Mouse (Mus musculus): ENCODE data around the gene Ifna2. TPM values are rescaled to one million over a fixed set of nuclear protein-coding genes. Genes with fewer than 3 reads are reported as not detected.

The Ifna2 gene
- polyA plus RNA-seq, 1 experiment from 2014 or later = not detected

GRCm38 (mm10) chr4:88641077-88641831, 42.5 kb downstream of the Ifna2 start:
- ATAC-seq = peak; percentile 84
- Histone ChIP-seq H3K36me3 (replicated peaks; ENCODE audit: insufficient read depth, low read length) (no peaks in the 10 kb centered on the region), H3K9ac (replicated peaks) (0 out of 2 replicates have a peak overlapping the region, but pooled peaks have one; percentile 40), H3K4me1 (ENCODE audit: insufficient read depth) (no peaks in the 10 kb centered on the region), H3K27ac (ENCODE audit: low read depth) (no peak overlapping the region), H3K4me2 (ENCODE audit: low read depth, low read length) (peak overlapping the region; percentile 64), H3K9me3 (ENCODE audit: low read length) (no peaks in the 10 kb centered on the region), H3K27me3 (ENCODE audit: insufficient read depth, low read length) (no peaks in the 10 kb centered on the region), H3K4me3 (ENCODE audit: low read depth, low read length) (peak overlapping the region; percentile 46)
- 20% methylated on average over 11 of the region's 11 CpGs for WGBS (ENCODE audit: insufficient replicate concordance)
- DNase-seq = peak; percentile 97
- TF ChIP-seq CTCF (IDR thresholded peaks at IDR 0.05; ENCODE audit: low read depth) (peak; percentile 86), EP300 (IDR thresholded peaks at IDR 0.05; ENCODE audit: low read depth) (no peak)

DNA sequence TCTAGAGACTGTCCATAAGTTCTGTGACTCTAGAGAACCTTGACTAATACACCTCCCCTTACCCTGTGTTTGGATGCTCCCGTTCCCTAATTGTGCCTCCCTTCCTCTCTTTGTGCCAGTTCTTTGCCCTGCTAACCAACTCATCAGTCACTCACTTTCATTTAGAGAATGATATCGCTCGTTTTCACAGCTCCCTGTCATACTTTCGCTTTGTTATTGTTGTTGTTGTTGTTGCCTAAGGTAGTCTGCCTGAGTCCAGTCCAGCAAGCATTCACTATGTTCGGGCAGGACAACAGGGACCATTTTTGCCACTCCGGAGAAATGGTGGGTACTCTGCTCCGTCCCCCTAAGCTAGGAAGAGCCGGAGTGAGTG, 43.0 kb downstream of the Ifna2 start:
- peak overlapping the region; percentile 64 for H3K4me2 ChIP-seq (ENCODE audit: low read depth, low read length)
- 0 out of 2 replicates have a peak overlapping the region, but pooled peaks have one; percentile 40 for H3K9ac ChIP-seq (replicated peaks)
- TF ChIP-seq CTCF (IDR thresholded peaks at IDR 0.05; ENCODE audit: low read depth) (no peak), EP300 (IDR thresholded peaks at IDR 0.05; ENCODE audit: low read depth) (no peak)
- DNase-seq = no peak
- H3K4me3 ChIP-seq (ENCODE audit: low read depth, low read length) = peak overlapping the region; percentile 46
- 45% methylated on average over 8 of the region's 8 CpGs for WGBS (ENCODE audit: insufficient replicate concordance)
- no peaks in the 10 kb centered on the region for H3K9me3 ChIP-seq (ENCODE audit: low read length)
- no peak overlapping the region for H3K27ac ChIP-seq (ENCODE audit: low read depth)
- no peaks in the 10 kb centered on the region for H3K27me3 ChIP-seq (ENCODE audit: insufficient read depth, low read length)
- H3K4me1 ChIP-seq (ENCODE audit: insufficient read depth) = no peaks in the 10 kb centered on the region
- ATAC-seq = no peak
- H3K36me3 ChIP-seq (replicated peaks; ENCODE audit: insufficient read depth, low read length) = no peaks in the 10 kb centered on the region

DNA sequence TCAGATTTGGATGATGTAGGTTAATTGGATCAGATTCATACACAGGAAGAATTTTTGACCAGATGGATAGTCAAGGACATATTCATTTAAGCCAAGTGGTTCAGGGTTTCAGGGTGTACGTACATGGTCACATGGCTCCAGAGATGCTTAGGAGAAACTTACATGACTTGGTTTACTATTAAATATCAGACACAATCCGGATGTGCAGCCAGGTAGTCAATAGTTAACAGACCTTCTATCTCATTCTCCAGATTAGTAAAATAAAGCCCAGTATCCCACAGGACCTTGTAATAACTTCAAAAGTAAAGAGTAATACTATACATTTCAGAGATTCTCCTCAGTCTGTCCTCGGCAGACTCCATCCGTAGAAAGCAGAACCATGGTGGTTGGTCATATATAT, 49.4 kb downstream of the Ifna2 start, which contains the start of gene C87499:
C87499 (minus strand) TSS at position 101 of the 400 bp plus-strand sequence.
- Histone ChIP-seq H3K4me3 (ENCODE audit: low read depth, low read length) (no peak within 1 kb of the TSS), H3K4me1 (ENCODE audit: insufficient read depth) (no peaks in the 10 kb centered on the region), H3K9ac (replicated peaks) (no peak within 1 kb of the TSS), H3K27me3 (ENCODE audit: insufficient read depth, low read length) (no peaks in the 10 kb centered on the region), H3K4me2 (ENCODE audit: low read depth, low read length) (no peak within 1 kb of the TSS), H3K9me3 (ENCODE audit: low read length) (no peaks in the 10 kb centered on the region), H3K36me3 (replicated peaks; ENCODE audit: insufficient read depth, low read length) (no peaks in the 10 kb centered on the region), H3K27ac (ENCODE audit: low read depth) (no peak within 1 kb of the TSS)
- ATAC-seq = no peak
- TF ChIP-seq CTCF (IDR thresholded peaks at IDR 0.05; ENCODE audit: low read depth) (no peak), EP300 (IDR thresholded peaks at IDR 0.05; ENCODE audit: low read depth) (no peak)
- no peak for DNase-seq
- WGBS (ENCODE audit: insufficient replicate concordance) = 82% methylated on average over 4 of the region's 4 CpGs

Other genes with a start within 250 kb of the Ifna2 start
- gene Hacd4, start 245.0 kb downstream of the Ifna2 start, polyA plus RNA-seq (2015; fragmentation: Nextera tagmentation; extraction: Ambion mirVana) = 5.3 TPM in 2 replicates
- not detected in 2 replicates for gene Ifnb1, start 161.1 kb downstream of the Ifna2 start, polyA plus RNA-seq (2015; fragmentation: Nextera tagmentation; extraction: Ambion mirVana)
- not detected in 2 replicates for gene Ifna15, start 125.7 kb downstream of the Ifna2 start, polyA plus RNA-seq (2015; fragmentation: Nextera tagmentation; extraction: Ambion mirVana)
- gene Ifna14, start 112.1 kb downstream of the Ifna2 start, polyA plus RNA-seq (2015; fragmentation: Nextera tagmentation; extraction: Ambion mirVana) = not detected in 2 replicates
- not detected in 2 replicates for gene Ifna9, start 91.5 kb downstream of the Ifna2 start, polyA plus RNA-seq (2015; fragmentation: Nextera tagmentation; extraction: Ambion mirVana)
- not detected in 2 replicates for gene Ifna12, start 80.5 kb downstream of the Ifna2 start, polyA plus RNA-seq (2015; fragmentation: Nextera tagmentation; extraction: Ambion mirVana)
- not detected in 2 replicates for gene C87499, start 49.5 kb downstream of the Ifna2 start, polyA plus RNA-seq (2015; fragmentation: Nextera tagmentation; extraction: Ambion mirVana)
- not detected in 2 replicates for gene Ifna13, start 39.5 kb downstream of the Ifna2 start, polyA plus RNA-seq (2015; fragmentation: Nextera tagmentation; extraction: Ambion mirVana)
- gene Ifna16, start 7.0 kb downstream of the Ifna2 start, polyA plus RNA-seq (2015; fragmentation: Nextera tagmentation; extraction: Ambion mirVana) = not detected in 2 replicates
- not detected in 2 replicates for gene Ifnab, start 7.4 kb upstream of the Ifna2 start, polyA plus RNA-seq (2015; fragmentation: Nextera tagmentation; extraction: Ambion mirVana)
- gene Gm26566, start 37.9 kb upstream of the Ifna2 start, polyA plus RNA-seq (2015; fragmentation: Nextera tagmentation; extraction: Ambion mirVana) = 0.15 and 0.22 TPM in 2 replicates
- 18.6 and 20.1 TPM in 2 replicates for gene Klhl9, start 38.6 kb upstream of the Ifna2 start, polyA plus RNA-seq (2015; fragmentation: Nextera tagmentation; extraction: Ambion mirVana)
- not detected in 2 replicates for gene Gm13271, start 71.0 kb upstream of the Ifna2 start, polyA plus RNA-seq (2015; fragmentation: Nextera tagmentation; extraction: Ambion mirVana)
- 0.13 TPM in 1 of 2 replicates, not detected in the other for gene Gm13283, start 76.2 kb upstream of the Ifna2 start, polyA plus RNA-seq (2015; fragmentation: Nextera tagmentation; extraction: Ambion mirVana)
- not detected in 2 replicates for gene Gm13290, start 89.9 kb upstream of the Ifna2 start, polyA plus RNA-seq (2015; fragmentation: Nextera tagmentation; extraction: Ambion mirVana)
- not detected in 2 replicates for gene Gm13289, start 93.0 kb upstream of the Ifna2 start, polyA plus RNA-seq (2015; fragmentation: Nextera tagmentation; extraction: Ambion mirVana)
- not detected in 2 replicates for gene Gm13272, start 95.9 kb upstream of the Ifna2 start, polyA plus RNA-seq (2015; fragmentation: Nextera tagmentation; extraction: Ambion mirVana)
- not detected in 2 replicates for gene Ifnz, start 98.2 kb upstream of the Ifna2 start, polyA plus RNA-seq (2015; fragmentation: Nextera tagmentation; extraction: Ambion mirVana)
- gene Gm13276, start 101.8 kb upstream of the Ifna2 start, polyA plus RNA-seq (2015; fragmentation: Nextera tagmentation; extraction: Ambion mirVana) = not detected in 2 replicates
- gene Gm13277, start 104.7 kb upstream of the Ifna2 start, polyA plus RNA-seq (2015; fragmentation: Nextera tagmentation; extraction: Ambion mirVana) = not detected in 2 replicates
- gene Gm13278, start 107.6 kb upstream of the Ifna2 start, polyA plus RNA-seq (2015; fragmentation: Nextera tagmentation; extraction: Ambion mirVana) = not detected in 2 replicates
- gene Gm13275, start 110.6 kb upstream of the Ifna2 start, polyA plus RNA-seq (2015; fragmentation: Nextera tagmentation; extraction: Ambion mirVana) = not detected in 2 replicates
- not detected in 2 replicates for gene Gm13279, start 113.5 kb upstream of the Ifna2 start, polyA plus RNA-seq (2015; fragmentation: Nextera tagmentation; extraction: Ambion mirVana)
- 0.17 and 0.25 TPM in 2 replicates for gene Gm13285, start 115.8 kb upstream of the Ifna2 start, polyA plus RNA-seq (2015; fragmentation: Nextera tagmentation; extraction: Ambion mirVana)
- gene Gm13287, start 119.3 kb upstream of the Ifna2 start, polyA plus RNA-seq (2015; fragmentation: Nextera tagmentation; extraction: Ambion mirVana) = not detected in 2 replicates
- gene Gm13288, start 121.6 kb upstream of the Ifna2 start, polyA plus RNA-seq (2015; fragmentation: Nextera tagmentation; extraction: Ambion mirVana) = not detected in 2 replicates
- not detected in 2 replicates for gene Ifna7, start 132.3 kb upstream of the Ifna2 start, polyA plus RNA-seq (2015; fragmentation: Nextera tagmentation; extraction: Ambion mirVana)
- gene Ifna11, start 136.0 kb upstream of the Ifna2 start, polyA plus RNA-seq (2015; fragmentation: Nextera tagmentation; extraction: Ambion mirVana) = not detected in 2 replicates
- not detected in 2 replicates for gene Ifna6, start 143.5 kb upstream of the Ifna2 start, polyA plus RNA-seq (2015; fragmentation: Nextera tagmentation; extraction: Ambion mirVana)
- gene Ifna5, start 151.6 kb upstream of the Ifna2 start, polyA plus RNA-seq (2015; fragmentation: Nextera tagmentation; extraction: Ambion mirVana) = not detected in 2 replicates
- not detected in 2 replicates for gene Ifna4, start 157.9 kb upstream of the Ifna2 start, polyA plus RNA-seq (2015; fragmentation: Nextera tagmentation; extraction: Ambion mirVana)
- not detected in 2 replicates for gene Ifna1, start 166.2 kb upstream of the Ifna2 start, polyA plus RNA-seq (2015; fragmentation: Nextera tagmentation; extraction: Ambion mirVana)
- gene Ifne, start 196.3 kb upstream of the Ifna2 start, polyA plus RNA-seq (2015; fragmentation: Nextera tagmentation; extraction: Ambion mirVana) = not detected in 2 replicates

Data from liver, postnatal 0 days (tissue).